Mouse (Mus musculus) heart, adult 2 months (tissue): ENCODE measurements at regions not wholly inside any gene's neighbourhood (a gene's known extent, or its start where the extent isn't known, plus 50 kb on each side); places are given as distances from the start of the nearest gene placed in this dataset.

Experiments used
- DNase-seq, 2 experiments: peaks; one replicate each; pipeline ENCODE4 v3.0.0; 2021
- H3K27ac ChIP-seq: fragments of 200-600 bp; 2 replicates; pipeline ENCODE4 v1.8.1; 2022
- H3K27me3 ChIP-seq: fragments of 200-500 bp; 2 replicates; pipeline ENCODE4 v1.6.1; 2012; ENCODE audit warnings: mild to moderate bottlenecking, low read length, inconsistent platforms, mixed read lengths; ENCODE audit not compliant: control insufficient read depth, insufficient read depth
- H3K36me3 ChIP-seq: fragments of 200-500 bp; 2 replicates; pipeline ENCODE4 v1.6.1; 2012; ENCODE audit warnings: low read length, inconsistent platforms; ENCODE audit not compliant: control insufficient read depth, insufficient read depth
- H3K4me1 ChIP-seq: fragments of 200-500 bp; 2 replicates; pipeline ENCODE4 v1.6.1; 2011; ENCODE audit warnings: low read length; ENCODE audit not compliant: control insufficient read depth, insufficient read depth
- H3K4me3 ChIP-seq: fragments of 200-600 bp; 2 replicates; pipeline ENCODE4 v1.8.1; 2022
- H3K79me2 ChIP-seq: fragments of 200-500 bp; replicated peaks from 2 replicates; pipeline ENCODE4 v1.6.1; 2012; ENCODE audit warnings: mild to moderate bottlenecking, inconsistent platforms, low read length, moderate library complexity, mixed read lengths; ENCODE audit not compliant: control insufficient read depth, insufficient read depth
- H3K9ac ChIP-seq: fragments of 200-500 bp; 2 replicates; pipeline ENCODE4 v1.6.1; 2012; ENCODE audit warnings: low read depth, mild to moderate bottlenecking, control low read depth, inconsistent platforms, low read length, mixed read lengths
- CTCF ChIP-seq: fragments of 200-600 bp; IDR thresholded peaks from 2 replicates; pipeline ENCODE4 v1.8.1; 2022; ENCODE audit warnings: antibody characterized with exemption, mild to moderate bottlenecking, moderate library complexity
- EP300 ChIP-seq: fragments of 200-500 bp; IDR thresholded peaks from 2 replicates; pipeline ENCODE4 v1.6.1; 2011; ENCODE audit warnings: low read depth, low read length, control low read depth; ENCODE audit not compliant: insufficient read depth
- POLR2A ChIP-seq: fragments of 200-500 bp; IDR thresholded peaks from 2 replicates; pipeline ENCODE4 v1.6.1; 2011; ENCODE audit warnings: mild to moderate bottlenecking, low read depth, low read length, control low read depth; ENCODE audit not compliant: insufficient read depth
- WGBS: fragments of 180-500 bp; shearing (Covaris S2); methylation state at CpG from one replicate; pipeline ENCODE4 v1.1.7; 2018; 5-methylcytosine and 5-hydroxymethylcytosine counted together
- intact Hi-C: fragments of 180-260 bp; cut with DNase I; formaldehyde crosslinking; loops from one replicate; pipeline ENCODE4 v1.15.1; 2025

DNA sequence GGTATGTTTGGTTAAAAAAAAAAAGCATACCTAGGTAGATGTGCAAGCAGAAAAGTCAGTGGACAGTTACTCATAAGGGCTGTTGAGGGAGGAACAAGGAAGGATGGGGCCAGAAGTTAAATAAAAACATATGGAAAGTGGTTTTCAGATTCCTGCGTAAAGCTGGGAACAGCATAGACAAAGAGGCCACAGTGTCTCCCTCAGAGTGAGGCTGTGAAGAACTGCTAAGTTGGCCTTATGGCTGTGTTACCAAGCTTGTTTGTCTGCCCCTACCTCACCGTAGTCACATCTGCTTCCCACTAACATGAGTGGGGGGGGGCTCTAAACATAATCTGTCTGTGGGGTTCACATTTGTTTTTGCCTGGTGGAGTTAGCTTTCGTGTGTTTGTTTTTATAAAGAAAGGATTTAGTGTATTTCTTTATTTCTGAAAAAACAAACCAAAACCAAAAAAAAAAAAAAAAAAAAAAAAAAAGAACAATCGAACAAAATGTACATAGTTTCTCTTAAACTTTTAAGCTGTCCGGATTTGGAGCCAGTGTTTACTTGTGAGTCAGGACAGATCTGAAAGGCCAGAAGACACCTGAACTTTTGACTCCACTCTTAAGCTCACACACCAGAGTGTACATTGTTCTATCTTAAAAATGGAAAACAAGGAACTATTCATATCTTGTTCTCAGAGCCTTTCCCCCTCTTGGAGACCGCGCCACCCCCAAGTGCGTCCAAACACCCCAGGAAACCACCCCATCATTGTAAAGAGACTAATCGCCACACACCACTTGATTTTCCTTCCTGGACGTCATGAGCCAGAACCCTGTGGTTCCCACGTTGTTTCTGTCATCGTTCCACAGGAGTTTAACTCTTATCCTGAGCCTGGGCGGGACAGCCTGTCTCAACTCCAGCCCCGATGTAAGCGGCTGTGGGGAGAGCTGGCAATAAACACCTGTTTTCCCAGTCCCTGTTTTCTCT, 136.9 kb upstream of the Serp2 start:
- Histone ChIP-seq H3K79me2 (no peaks in the 10 kb centered on the region), H3K27me3 (no peaks in the 10 kb centered on the region), H3K9ac (peak overlapping the region; percentile 39; the same call in 1 of the 2 replicates), H3K4me1 (peaks cover 8% of the 10 kb centered on the region), H3K4me3 (no peak overlapping the region), H3K36me3 (no peaks in the 10 kb centered on the region), H3K27ac (peak overlapping the region; percentile 75)
- intact Hi-C loops: no loop called here
- 37% methylated on average over 15 of the region's 15 CpGs for WGBS
- peak in 1 of 2 experiments; percentile 48 for DNase-seq
- TF ChIP-seq CTCF (no peak), POLR2A (no peak), EP300 (peak; percentile 83; the same call in 1 of the 2 replicates)

DNA sequence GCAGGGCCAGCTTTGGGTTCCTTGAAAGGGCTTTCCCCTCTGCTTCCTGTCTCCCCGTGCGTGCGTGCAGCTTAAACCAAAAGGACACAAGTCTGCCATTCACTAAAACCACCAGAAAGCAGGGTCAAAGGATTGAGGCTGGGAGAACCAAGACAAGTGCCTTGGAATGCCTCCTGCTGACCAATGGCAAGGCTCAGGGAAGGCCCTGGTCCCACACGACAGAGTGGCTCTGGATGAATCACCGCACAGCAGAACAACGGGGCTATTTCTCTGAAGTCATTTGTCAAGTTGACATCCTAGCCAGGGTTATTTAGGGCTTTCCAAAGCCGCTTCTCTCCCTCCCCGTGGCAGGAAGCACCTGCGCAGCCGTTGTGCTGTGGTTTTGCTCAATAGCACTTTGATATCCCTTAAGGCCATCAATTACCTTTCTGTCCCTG, 131.3 kb upstream of the Serp2 start:
- Histone ChIP-seq H3K4me3 (no peak overlapping the region), H3K79me2 (no peaks in the 10 kb centered on the region), H3K36me3 (no peaks in the 10 kb centered on the region), H3K27ac (peak overlapping the region; percentile 31), H3K4me1 (peaks cover 4% of the 10 kb centered on the region), H3K9ac (no peak overlapping the region; the same call in 1 of the 2 replicates), H3K27me3 (no peaks in the 10 kb centered on the region)
- no peak for DNase-seq
- TF ChIP-seq POLR2A (no peak), CTCF (no peak), EP300 (no peak)
- WGBS: 21% methylated on average over 10 of the region's 10 CpGs
- intact Hi-C loops: no loop called here

DNA sequence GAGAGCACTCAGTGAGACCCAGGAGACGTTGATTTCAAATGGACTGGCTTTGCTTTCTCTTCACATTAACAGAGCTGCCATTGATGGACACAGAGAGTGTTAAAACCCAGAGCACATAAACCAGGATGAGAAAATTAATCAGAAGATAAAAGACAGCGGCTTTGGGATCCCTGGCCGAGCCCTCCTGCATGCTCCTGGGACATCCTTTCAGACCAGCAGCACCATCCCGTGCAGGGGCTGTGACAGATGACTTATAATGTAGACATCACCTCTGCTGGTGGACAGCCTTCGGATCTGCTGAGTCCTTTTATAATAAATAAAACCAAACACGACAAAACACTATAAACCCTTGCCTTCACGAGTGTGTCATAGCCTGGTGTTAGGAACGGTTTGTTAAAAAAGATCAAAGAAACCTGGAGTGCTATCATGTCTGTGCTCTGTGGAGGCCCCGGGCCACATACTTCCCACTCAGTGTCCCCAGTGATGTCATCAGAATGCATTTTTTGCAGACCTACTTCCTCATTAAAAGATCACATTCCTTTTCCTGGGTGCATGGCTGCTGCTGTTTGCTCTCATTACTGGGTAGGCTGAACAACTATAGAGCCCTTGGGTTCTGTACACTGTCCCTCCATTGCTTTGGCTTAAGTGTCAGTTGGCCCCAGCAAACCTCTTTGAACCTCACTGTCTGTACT, 130.2 kb upstream of the Serp2 start:
- no peak overlapping the region for H3K4me3 ChIP-seq
- no peaks in the 10 kb centered on the region for H3K27me3 ChIP-seq
- H3K4me1 ChIP-seq: peaks cover 4% of the 10 kb centered on the region
- WGBS: 80% methylated on average over 9 of the region's 9 CpGs
- no peak overlapping the region for H3K9ac ChIP-seq
- H3K27ac ChIP-seq: no peak overlapping the region
- H3K36me3 ChIP-seq: no peaks in the 10 kb centered on the region
- H3K79me2 ChIP-seq: no peaks in the 10 kb centered on the region
- DNase-seq: no peak
- TF ChIP-seq EP300 (no peak), POLR2A (no peak), CTCF (no peak)
- intact Hi-C loops: no loop called here

DNA sequence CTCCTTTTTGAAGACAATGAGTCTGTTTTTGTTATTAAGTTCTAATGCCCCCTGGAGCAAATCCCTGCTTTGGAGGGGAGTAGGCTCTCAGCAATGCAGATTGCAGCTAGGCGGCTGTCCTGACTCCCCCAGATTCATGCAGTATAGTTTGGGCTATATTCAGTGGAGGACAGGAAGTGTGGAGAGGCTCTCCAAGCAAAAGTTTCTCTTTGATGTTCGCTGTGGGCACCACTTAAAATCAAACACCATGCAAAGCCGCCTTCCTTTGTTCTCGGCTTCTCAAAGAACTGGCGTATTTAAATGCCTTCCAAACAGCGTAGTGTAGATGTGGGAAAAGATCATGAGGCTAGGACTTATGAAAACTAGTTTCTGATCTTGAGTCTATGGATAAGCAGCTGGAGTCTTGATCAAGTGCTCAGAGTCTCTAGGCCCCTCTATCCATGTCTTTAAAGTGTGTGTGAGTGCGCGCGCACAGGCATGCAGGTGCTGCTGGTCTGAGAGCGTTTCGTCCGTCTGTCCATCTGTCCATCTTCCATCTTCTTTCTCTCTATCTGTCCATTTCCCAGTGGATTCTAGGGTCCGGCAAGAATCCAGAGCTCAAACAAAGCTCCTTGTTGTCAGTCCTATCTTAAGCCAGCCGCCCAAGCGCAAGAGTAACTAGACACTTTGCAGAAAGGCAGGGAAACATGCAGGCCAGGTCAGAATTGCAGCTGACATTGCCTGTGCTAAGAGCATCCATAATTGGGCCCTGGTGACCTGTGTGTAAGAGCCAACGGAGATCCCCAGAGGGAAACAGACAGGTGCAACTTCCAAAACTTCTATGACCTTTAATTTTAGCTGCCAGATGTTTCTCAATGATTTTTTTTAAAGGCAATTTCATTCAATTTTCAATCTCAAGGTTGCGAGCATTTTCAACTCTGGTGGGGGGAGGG, 129.4 kb upstream of the Serp2 start:
- no peaks in the 10 kb centered on the region for H3K79me2 ChIP-seq
- no peak overlapping the region for H3K4me3 ChIP-seq
- no peaks in the 10 kb centered on the region for H3K27me3 ChIP-seq
- no peak for DNase-seq
- H3K27ac ChIP-seq: no peak overlapping the region
- intact Hi-C loops: no loop called here
- TF ChIP-seq POLR2A (no peak), CTCF (no peak), EP300 (no peak)
- peaks cover 6% of the 10 kb centered on the region for H3K4me1 ChIP-seq
- no peaks in the 10 kb centered on the region for H3K36me3 ChIP-seq
- H3K9ac ChIP-seq: no peak overlapping the region
- 89% methylated on average over 17 of the region's 17 CpGs for WGBS

DNA sequence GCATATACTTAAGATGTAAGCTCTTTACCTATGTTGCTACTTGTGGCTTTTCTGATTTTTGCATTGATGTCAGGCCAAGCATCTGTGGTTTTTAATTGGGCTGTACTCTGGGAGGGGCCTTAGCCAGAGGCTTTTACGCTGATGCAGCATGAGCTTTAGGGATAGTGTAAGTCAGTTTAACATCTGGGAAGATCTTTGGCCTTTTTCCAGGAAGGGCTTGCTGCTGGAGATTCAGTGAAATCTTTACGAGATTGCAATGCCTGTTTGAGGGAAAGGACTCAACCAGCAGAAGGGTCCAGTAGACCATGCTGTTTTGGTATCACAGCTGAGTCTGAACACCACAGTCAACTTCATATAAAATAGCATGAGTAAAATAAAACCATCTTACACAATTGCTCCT, 127.6 kb upstream of the Serp2 start:
- no peaks in the 10 kb centered on the region for H3K79me2 ChIP-seq
- no peak overlapping the region for H3K9ac ChIP-seq
- DNase-seq: no peak
- no peaks in the 10 kb centered on the region for H3K27me3 ChIP-seq
- no peak overlapping the region for H3K4me3 ChIP-seq
- H3K36me3 ChIP-seq: no peaks in the 10 kb centered on the region
- H3K4me1 ChIP-seq: peaks cover 8% of the 10 kb centered on the region
- TF ChIP-seq EP300: no peak
- no peak for TF ChIP-seq CTCF
- TF ChIP-seq POLR2A: no peak
- intact Hi-C loops: no loop called here
- WGBS: 73% methylated on average over 2 of the region's 2 CpGs
- no peak overlapping the region for H3K27ac ChIP-seq
